Mouse (Mus musculus): ENCODE results near the gene Lcor. TPM values are rescaled to one million over a fixed set of nuclear protein-coding genes. Genes with fewer than 3 reads are reported as not detected.

The Lcor gene
- polyA plus RNA-seq, 1 experiment = 15.6 TPM

DNA sequence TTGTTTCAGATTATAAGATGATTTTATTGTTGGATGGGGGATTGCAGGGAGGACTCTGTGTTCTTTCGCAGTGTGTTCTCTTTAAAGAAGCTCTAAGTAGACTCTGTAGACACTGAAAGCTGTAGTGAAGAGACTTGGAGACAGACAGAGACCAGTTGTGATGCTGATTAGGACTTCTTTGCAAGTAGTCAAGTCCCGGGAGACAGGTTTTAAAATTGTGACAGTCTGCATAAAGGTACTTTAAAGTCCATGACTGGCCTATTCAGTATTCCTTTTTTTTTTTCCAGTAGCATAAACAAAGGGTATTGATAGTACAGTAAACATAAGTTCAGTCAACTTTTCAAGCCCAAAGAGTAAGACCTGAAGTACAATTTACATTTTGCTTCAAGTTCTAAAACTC is 39.8 kb downstream of the Lcor start:
- Histone ChIP-seq H3K9ac (ENCODE audit: low read depth, poor library complexity, severe bottlenecking) (no peak overlapping the region), H3K4me3 (ENCODE audit: low read depth, low read length) (no peak overlapping the region), H3K27ac (ENCODE audit: insufficient read depth, low read length) (no peak overlapping the region), H3K36me3 (ENCODE audit: control insufficient read depth, insufficient read depth, low read length, poor library complexity, severe bottlenecking) (no peaks in the 10 kb centered on the region), H3K4me1 (ENCODE audit: control insufficient read depth, insufficient read depth, low read length) (peaks cover 1% of the 10 kb centered on the region), H3K27me3 (ENCODE audit: control insufficient read depth, insufficient read depth, low read length, poor library complexity, severe bottlenecking) (no peaks in the 10 kb centered on the region), H3K9me3 (replicated peaks; ENCODE audit: control insufficient read depth, insufficient read depth, low read length, poor library complexity, severe bottlenecking) (no peaks in the 10 kb centered on the region)
- TF ChIP-seq EP300 (IDR thresholded peaks at IDR 0.05; ENCODE audit: insufficient read depth, low read depth, low read length) = no peak
- no peak for TF ChIP-seq CTCF (IDR thresholded peaks at IDR 0.05; ENCODE audit: low read depth, low read length)
- no peak for TF ChIP-seq POLR2A (IDR thresholded peaks at IDR 0.05; ENCODE audit: insufficient read depth, low read length)

DNA sequence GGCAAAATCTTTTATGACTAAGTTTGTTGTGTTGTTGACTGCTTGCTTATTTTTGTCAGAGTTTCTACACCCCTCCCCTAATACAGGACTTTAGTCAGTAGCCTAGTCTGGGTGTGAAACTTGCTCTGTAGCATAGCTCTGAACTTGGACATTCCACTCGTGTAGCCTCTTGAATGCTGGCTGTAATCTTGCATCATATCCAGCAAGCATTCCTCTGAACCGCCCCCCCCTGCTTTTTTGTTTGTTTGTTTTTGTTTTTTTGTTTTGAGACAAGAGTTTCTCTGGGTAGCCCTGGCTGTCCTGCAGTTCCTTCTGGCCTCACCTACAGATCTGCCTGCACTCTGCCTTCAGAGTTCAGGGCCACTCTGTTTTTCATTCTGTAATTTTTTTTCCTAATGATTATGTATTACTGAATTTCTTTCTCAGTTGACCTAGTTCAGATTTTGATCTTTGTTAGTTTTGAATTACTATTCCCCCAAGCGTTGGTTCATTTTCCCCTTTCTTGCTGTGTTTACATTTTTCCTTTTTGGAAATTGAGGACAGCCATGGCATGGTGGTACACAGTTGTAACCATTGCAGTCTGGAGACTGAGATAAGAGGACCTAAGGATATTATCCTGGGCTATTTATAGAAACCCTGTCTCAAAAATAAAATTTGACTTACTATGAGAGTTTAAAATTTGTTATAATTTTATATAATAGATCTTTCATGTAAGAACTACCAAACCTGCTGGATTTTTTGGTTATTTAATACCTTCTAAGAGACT is 41.5 kb downstream of the Lcor start:
- Histone ChIP-seq H3K9me3 (replicated peaks; ENCODE audit: control insufficient read depth, insufficient read depth, low read length, poor library complexity, severe bottlenecking) (no peaks in the 10 kb centered on the region), H3K9ac (ENCODE audit: low read depth, poor library complexity, severe bottlenecking) (no peak overlapping the region), H3K4me1 (ENCODE audit: control insufficient read depth, insufficient read depth, low read length) (peaks cover 1% of the 10 kb centered on the region), H3K27ac (ENCODE audit: insufficient read depth, low read length) (no peak overlapping the region), H3K4me3 (ENCODE audit: low read depth, low read length) (no peak overlapping the region), H3K27me3 (ENCODE audit: control insufficient read depth, insufficient read depth, low read length, poor library complexity, severe bottlenecking) (no peaks in the 10 kb centered on the region), H3K36me3 (ENCODE audit: control insufficient read depth, insufficient read depth, low read length, poor library complexity, severe bottlenecking) (no peaks in the 10 kb centered on the region)
- TF ChIP-seq EP300 (IDR thresholded peaks at IDR 0.05; ENCODE audit: insufficient read depth, low read depth, low read length) (no peak), CTCF (IDR thresholded peaks at IDR 0.05; ENCODE audit: low read depth, low read length) (no peak), POLR2A (IDR thresholded peaks at IDR 0.05; ENCODE audit: insufficient read depth, low read length) (no peak)

GRCm38 (mm10) chr19:41529169-41529568 is 46.7 kb downstream of the Lcor start:
- no peaks in the 10 kb centered on the region for H3K9me3 ChIP-seq (replicated peaks; ENCODE audit: control insufficient read depth, insufficient read depth, low read length, poor library complexity, severe bottlenecking)
- no peak overlapping the region for H3K9ac ChIP-seq (ENCODE audit: low read depth, poor library complexity, severe bottlenecking)
- H3K27ac ChIP-seq (ENCODE audit: insufficient read depth, low read length) = no peak overlapping the region
- H3K36me3 ChIP-seq (ENCODE audit: control insufficient read depth, insufficient read depth, low read length, poor library complexity, severe bottlenecking) = no peaks in the 10 kb centered on the region
- TF ChIP-seq POLR2A (IDR thresholded peaks at IDR 0.05; ENCODE audit: insufficient read depth, low read length) (no peak), EP300 (IDR thresholded peaks at IDR 0.05; ENCODE audit: insufficient read depth, low read depth, low read length) (no peak), CTCF (IDR thresholded peaks at IDR 0.05; ENCODE audit: low read depth, low read length) (no peak)
- no peak overlapping the region for H3K4me3 ChIP-seq (ENCODE audit: low read depth, low read length)
- H3K4me1 ChIP-seq (ENCODE audit: control insufficient read depth, insufficient read depth, low read length) = no peaks in the 10 kb centered on the region
- H3K27me3 ChIP-seq (ENCODE audit: control insufficient read depth, insufficient read depth, low read length, poor library complexity, severe bottlenecking) = no peaks in the 10 kb centered on the region

DNA sequence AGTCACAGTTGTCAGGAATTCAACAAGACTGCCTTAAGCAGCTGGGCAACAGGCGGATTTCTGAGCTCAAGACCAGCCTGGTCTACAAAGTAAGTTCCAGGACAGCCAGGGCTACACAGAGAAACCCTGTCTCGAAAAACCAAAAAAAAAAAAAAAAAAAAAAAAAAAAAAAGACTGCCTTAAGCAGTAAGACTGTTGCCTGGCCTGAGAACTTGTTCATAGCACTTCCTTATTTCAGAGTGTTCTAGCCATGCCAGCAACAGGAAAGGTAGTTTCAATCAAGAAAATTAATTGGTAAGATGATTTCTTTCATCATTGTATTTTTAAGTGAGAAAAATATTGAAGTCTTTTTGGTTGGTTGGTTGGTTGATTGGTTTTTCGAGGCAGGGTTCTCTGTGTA is 51.6 kb downstream of the Lcor start:
- no peak overlapping the region for H3K27ac ChIP-seq (ENCODE audit: insufficient read depth, low read length)
- no peak overlapping the region for H3K9ac ChIP-seq (ENCODE audit: low read depth, poor library complexity, severe bottlenecking)
- no peaks in the 10 kb centered on the region for H3K27me3 ChIP-seq (ENCODE audit: control insufficient read depth, insufficient read depth, low read length, poor library complexity, severe bottlenecking)
- H3K36me3 ChIP-seq (ENCODE audit: control insufficient read depth, insufficient read depth, low read length, poor library complexity, severe bottlenecking) = no peaks in the 10 kb centered on the region
- TF ChIP-seq POLR2A (IDR thresholded peaks at IDR 0.05; ENCODE audit: insufficient read depth, low read length) = no peak
- no peak for TF ChIP-seq EP300 (IDR thresholded peaks at IDR 0.05; ENCODE audit: insufficient read depth, low read depth, low read length)
- TF ChIP-seq CTCF (IDR thresholded peaks at IDR 0.05; ENCODE audit: low read depth, low read length) = no peak
- H3K4me3 ChIP-seq (ENCODE audit: low read depth, low read length) = no peak overlapping the region
- H3K9me3 ChIP-seq (replicated peaks; ENCODE audit: control insufficient read depth, insufficient read depth, low read length, poor library complexity, severe bottlenecking) = no peaks in the 10 kb centered on the region
- H3K4me1 ChIP-seq (ENCODE audit: control insufficient read depth, insufficient read depth, low read length) = no peaks in the 10 kb centered on the region

GRCm38 (mm10) chr19:41556981-41557380 is 74.5 kb downstream of the Lcor start:
- H3K27me3 ChIP-seq (ENCODE audit: control insufficient read depth, insufficient read depth, low read length, poor library complexity, severe bottlenecking) = no peaks in the 10 kb centered on the region
- H3K4me3 ChIP-seq (ENCODE audit: low read depth, low read length) = no peak overlapping the region
- H3K4me1 ChIP-seq (ENCODE audit: control insufficient read depth, insufficient read depth, low read length) = no peaks in the 10 kb centered on the region
- H3K27ac ChIP-seq (ENCODE audit: insufficient read depth, low read length) = no peak overlapping the region
- no peaks in the 10 kb centered on the region for H3K9me3 ChIP-seq (replicated peaks; ENCODE audit: control insufficient read depth, insufficient read depth, low read length, poor library complexity, severe bottlenecking)
- peaks cover 13% of the 10 kb centered on the region; the same call in 1 of the 2 replicates for H3K36me3 ChIP-seq (ENCODE audit: control insufficient read depth, insufficient read depth, low read length, poor library complexity, severe bottlenecking)
- H3K9ac ChIP-seq (ENCODE audit: low read depth, poor library complexity, severe bottlenecking) = no peak overlapping the region
- TF ChIP-seq CTCF (IDR thresholded peaks at IDR 0.05; ENCODE audit: low read depth, low read length) (no peak), EP300 (IDR thresholded peaks at IDR 0.05; ENCODE audit: insufficient read depth, low read depth, low read length) (no peak), POLR2A (IDR thresholded peaks at IDR 0.05; ENCODE audit: insufficient read depth, low read length) (no peak)

DNA sequence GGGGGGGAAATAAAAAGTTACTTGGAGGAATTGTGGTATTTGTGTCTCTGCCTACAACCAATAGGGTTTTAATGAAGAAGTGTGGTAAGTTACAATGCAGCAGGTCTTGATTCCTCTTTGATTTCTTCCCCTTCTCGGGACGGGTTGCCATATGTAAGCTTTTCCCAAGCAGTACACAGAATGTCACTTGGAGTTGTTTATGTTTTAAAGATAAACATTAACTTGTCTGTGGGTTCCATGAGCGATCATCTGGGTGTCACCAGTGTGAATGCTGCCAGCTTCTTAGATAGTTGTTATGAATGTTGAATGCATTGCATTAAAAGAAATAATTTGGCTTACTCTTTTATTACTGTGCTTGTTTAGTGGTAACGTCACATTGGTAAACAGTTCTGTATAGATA is 75.1 kb downstream of the Lcor start:
- Histone ChIP-seq H3K27me3 (ENCODE audit: control insufficient read depth, insufficient read depth, low read length, poor library complexity, severe bottlenecking) (no peaks in the 10 kb centered on the region), H3K36me3 (ENCODE audit: control insufficient read depth, insufficient read depth, low read length, poor library complexity, severe bottlenecking) (peaks cover 13% of the 10 kb centered on the region; the same call in 1 of the 2 replicates), H3K9me3 (replicated peaks; ENCODE audit: control insufficient read depth, insufficient read depth, low read length, poor library complexity, severe bottlenecking) (no peaks in the 10 kb centered on the region), H3K27ac (ENCODE audit: insufficient read depth, low read length) (no peak overlapping the region), H3K9ac (ENCODE audit: low read depth, poor library complexity, severe bottlenecking) (no peak overlapping the region), H3K4me1 (ENCODE audit: control insufficient read depth, insufficient read depth, low read length) (no peaks in the 10 kb centered on the region), H3K4me3 (ENCODE audit: low read depth, low read length) (no peak overlapping the region)
- TF ChIP-seq EP300 (IDR thresholded peaks at IDR 0.05; ENCODE audit: insufficient read depth, low read depth, low read length) = no peak
- no peak for TF ChIP-seq CTCF (IDR thresholded peaks at IDR 0.05; ENCODE audit: low read depth, low read length)
- TF ChIP-seq POLR2A (IDR thresholded peaks at IDR 0.05; ENCODE audit: insufficient read depth, low read length) = no peak

Measured in ES-Bruce4 (cell line).